Mouse (Mus musculus) limb, embryonic 12.5 days (tissue): ENCODE data around the gene Cx3cr1. TPM values are rescaled to one million over a fixed set of nuclear protein-coding genes. Genes with fewer than 3 reads are reported as not detected.
"Not testable (repeated sequence)": the region's sequence is repeated elsewhere in the genome, so short reads cannot be mapped to it uniquely, and the experiment has no call there.

ENCODE experiments used
- ATAC-seq: fragments of 200-750 bp; cut with Nextera tagmentation; 2 replicates; pipeline ENCODE4 v1.8.0; 2017; ENCODE audit warnings: low read depth, moderate TSS enrichment; ENCODE audit not compliant: insufficient number of reproducible peaks, insufficient read depth, low FRiP score, low TSS enrichment
- H3K27ac ChIP-seq: fragments of 300-500 bp; sonication (generic); 2 replicates; pipeline ENCODE4 v1.5.1; 2016; ENCODE audit warnings: mild to moderate bottlenecking, moderate library complexity
- H3K27me3 ChIP-seq: fragments of 300-500 bp; sonication (generic); 2 replicates; pipeline ENCODE4 v1.6.1; 2016; ENCODE audit warnings: mild to moderate bottlenecking, moderate library complexity
- H3K36me3 ChIP-seq: fragments of 300-500 bp; sonication (generic); 2 replicates; pipeline ENCODE4 v1.6.1; 2016; ENCODE audit warnings: mild to moderate bottlenecking, moderate library complexity
- H3K4me1 ChIP-seq: fragments of 300-500 bp; sonication (generic); replicated peaks from 2 replicates; pipeline ENCODE4 v1.6.1; 2016
- H3K4me2 ChIP-seq: fragments of 300-500 bp; sonication (generic); 2 replicates; pipeline ENCODE4 v1.6.1; 2016; ENCODE audit warnings: mild to moderate bottlenecking, moderate library complexity
- H3K4me3 ChIP-seq: fragments of 300-500 bp; sonication (generic); replicated peaks from 2 replicates; pipeline ENCODE4 v1.5.1; 2016; ENCODE audit warnings: mild to moderate bottlenecking
- H3K9ac ChIP-seq: fragments of 300-500 bp; sonication (generic); replicated peaks from 2 replicates; pipeline ENCODE4 v1.6.1; 2016; ENCODE audit warnings: mild to moderate bottlenecking, moderate library complexity
- H3K9me3 ChIP-seq: fragments of 300-500 bp; sonication (generic); 2 replicates; pipeline ENCODE4 v1.6.1; 2016; ENCODE audit warnings: mild to moderate bottlenecking, moderate library complexity
- WGBS: fragments of 180-500 bp; shearing (Covaris S2); methylation state at CpG from one replicate; pipeline ENCODE4 v1.1.7; 2016; 5-methylcytosine and 5-hydroxymethylcytosine counted together
- polyA plus RNA-seq: library from polyadenylated mRNA; unstranded; fragments of >200 nt; fragmentation: Nextera tagmentation; extraction: Ambion mirVana; gene quantifications from 2 replicates; pipeline ENCODE4 v1.2.1, GENCODE M21; 2016

Cx3cr1 gene
- polyA plus RNA-seq, 1 experiment from 2014 or later, result 5.9 TPM

GRCm38 (mm10) chr9:120108953-120109352, 39.3 kb upstream of the Cx3cr1 start:
- not testable (repeated sequence) for ATAC-seq, H3K4me2 ChIP-seq, H3K36me3 ChIP-seq, H3K4me1 ChIP-seq, H3K27me3 ChIP-seq, H3K27ac ChIP-seq, H3K4me3 ChIP-seq, H3K9me3 ChIP-seq, H3K9ac ChIP-seq
- WGBS, result 95% methylated on average over 12 of the region's 12 CpGs

GRCm38 (mm10) chr9:120101165-120101564, 31.5 kb upstream of the Cx3cr1 start:
- no peak overlapping the region for H3K4me3 ChIP-seq
- H3K27me3 ChIP-seq, result no peaks in the 10 kb centered on the region
- no peak for ATAC-seq
- WGBS, result 88% methylated on average over 2 of the region's 2 CpGs
- H3K27ac ChIP-seq, result no peak overlapping the region
- H3K4me2 ChIP-seq, result no peak overlapping the region
- H3K9me3 ChIP-seq, result peaks cover 12% of the 10 kb centered on the region
- no peaks in the 10 kb centered on the region for H3K4me1 ChIP-seq
- H3K9ac ChIP-seq, result no peak overlapping the region
- no peaks in the 10 kb centered on the region for H3K36me3 ChIP-seq

GRCm38 (mm10) chr9:120099304-120099703, 29.6 kb upstream of the Cx3cr1 start:
- H3K4me2 ChIP-seq, result no peak overlapping the region
- peaks cover 12% of the 10 kb centered on the region for H3K9me3 ChIP-seq
- no peaks in the 10 kb centered on the region for H3K36me3 ChIP-seq
- H3K27me3 ChIP-seq, result no peaks in the 10 kb centered on the region
- H3K4me1 ChIP-seq, result no peaks in the 10 kb centered on the region
- H3K4me3 ChIP-seq, result no peak overlapping the region
- 93% methylated on average over 8 of the region's 8 CpGs for WGBS
- no peak overlapping the region for H3K9ac ChIP-seq
- ATAC-seq, result no peak
- H3K27ac ChIP-seq, result no peak overlapping the region

GRCm38 (mm10) chr9:120098682-120099081, 29.0 kb upstream of the Cx3cr1 start:
- Histone ChIP-seq H3K4me2 (no peak overlapping the region), H3K9ac (no peak overlapping the region), H3K27ac (no peak overlapping the region), H3K27me3 (no peaks in the 10 kb centered on the region), H3K36me3 (no peaks in the 10 kb centered on the region), H3K9me3 (peaks cover 9% of the 10 kb centered on the region), H3K4me3 (no peak overlapping the region), H3K4me1 (no peaks in the 10 kb centered on the region)
- ATAC-seq, result no peak
- 22% methylated on average over 7 of the region's 7 CpGs for WGBS

GRCm38 (mm10) chr9:120095886-120096285, 26.2 kb upstream of the Cx3cr1 start:
- Histone ChIP-seq H3K9ac (no peak overlapping the region), H3K9me3 (no peaks in the 10 kb centered on the region), H3K36me3 (no peaks in the 10 kb centered on the region), H3K27ac (no peak overlapping the region), H3K4me1 (no peaks in the 10 kb centered on the region), H3K4me2 (no peak overlapping the region), H3K27me3 (no peaks in the 10 kb centered on the region), H3K4me3 (no peak overlapping the region)
- ATAC-seq, result no peak
- WGBS, result 70% methylated on average over 7 of the region's 7 CpGs

- Histone ChIP-seq H3K36me3 (no peaks in the 10 kb centered on the region), H3K4me3 (no peak overlapping the region), H3K9me3 (0 out of 2 replicates have a peak, but pooled peaks cover 4% of the 10 kb centered on the region), H3K9ac (no peak overlapping the region), H3K4me1 (no peaks in the 10 kb centered on the region), H3K4me2 (no peak overlapping the region), H3K27ac (no peak overlapping the region), H3K27me3 (no peaks in the 10 kb centered on the region)
- ATAC-seq, result no peak
- WGBS, result 88% methylated on average over 13 of the region's 13 CpGs
Measured at GRCm38 (mm10) chr9:120093701-120094100, 24.0 kb upstream of the Cx3cr1 start.

- ATAC-seq, result no peak
- WGBS, result 67% methylated on average over 5 of the region's 5 CpGs
- Histone ChIP-seq H3K4me2 (no peak within 1 kb of the TSS), H3K27ac (no peak within 1 kb of the TSS), H3K4me3 (no peak within 1 kb of the TSS), H3K36me3 (no peaks in the 10 kb centered on the region), H3K4me1 (no peaks in the 10 kb centered on the region), H3K9ac (no peak within 1 kb of the TSS), H3K27me3 (no peaks in the 10 kb centered on the region), H3K9me3 (0 out of 2 replicates have a peak, but pooled peaks cover 4% of the 10 kb centered on the region)
Measured at GRCm38 (mm10) chr9:120091696-120092238, 22.1 kb upstream of the Cx3cr1 start, which contains the start of gene Ccr8. Ccr8 (plus strand) TSS chr9:120092114.

- H3K36me3 ChIP-seq, result no peaks in the 10 kb centered on the region
- H3K9ac ChIP-seq, result no peak overlapping the region
- H3K4me1 ChIP-seq, result no peaks in the 10 kb centered on the region
- 0 out of 2 replicates have a peak, but pooled peaks cover 4% of the 10 kb centered on the region for H3K9me3 ChIP-seq
- no peak overlapping the region for H3K4me2 ChIP-seq
- H3K27me3 ChIP-seq, result no peaks in the 10 kb centered on the region
- no peak overlapping the region for H3K4me3 ChIP-seq
- no peak for ATAC-seq
- 79% methylated on average over 10 of the region's 10 CpGs for WGBS
- no peak overlapping the region for H3K27ac ChIP-seq
Measured at GRCm38 (mm10) chr9:120091086-120091485, 21.4 kb upstream of the Cx3cr1 start.

- no peak overlapping the region for H3K4me3 ChIP-seq
- no peak overlapping the region for H3K9ac ChIP-seq
- ATAC-seq, result no peak
- no peak overlapping the region for H3K27ac ChIP-seq
- H3K4me2 ChIP-seq, result no peak overlapping the region
- H3K36me3 ChIP-seq, result no peaks in the 10 kb centered on the region
- no peaks in the 10 kb centered on the region for H3K27me3 ChIP-seq
- 81% methylated on average over 7 of the region's 7 CpGs for WGBS
- H3K9me3 ChIP-seq, result 0 out of 2 replicates have a peak, but pooled peaks cover 4% of the 10 kb centered on the region
- H3K4me1 ChIP-seq, result no peaks in the 10 kb centered on the region
Measured at GRCm38 (mm10) chr9:120089125-120089524, 19.4 kb upstream of the Cx3cr1 start.

GRCm38 (mm10) chr9:120084406-120084805, 14.7 kb upstream of the Cx3cr1 start:
- WGBS, result 86% methylated on average over 9 of the region's 9 CpGs
- Histone ChIP-seq H3K4me1 (no peaks in the 10 kb centered on the region), H3K36me3 (no peaks in the 10 kb centered on the region), H3K27me3 (no peaks in the 10 kb centered on the region), H3K4me2 (no peak overlapping the region), H3K9me3 (0 out of 2 replicates have a peak, but pooled peaks cover 4% of the 10 kb centered on the region), H3K27ac (no peak overlapping the region), H3K4me3 (no peak overlapping the region), H3K9ac (no peak overlapping the region)
- no peak for ATAC-seq

GRCm38 (mm10) chr9:120083158-120083894, 13.6 kb upstream of the Cx3cr1 start:
- 80% methylated on average over 18 of the region's 18 CpGs for WGBS
- Histone ChIP-seq H3K27ac (no peak overlapping the region), H3K27me3 (no peaks in the 10 kb centered on the region), H3K4me2 (no peak overlapping the region), H3K4me3 (no peak overlapping the region), H3K9ac (no peak overlapping the region), H3K9me3 (no peaks in the 10 kb centered on the region), H3K36me3 (no peaks in the 10 kb centered on the region), H3K4me1 (no peaks in the 10 kb centered on the region)
- no peak for ATAC-seq
